Mouse (Mus musculus): Measurements from ENCODE around the gene Ildr1.
A peak's percentile ranks its signal among the peaks of the same experiment; 100 is the strongest.

Gene Ildr1

DNA sequence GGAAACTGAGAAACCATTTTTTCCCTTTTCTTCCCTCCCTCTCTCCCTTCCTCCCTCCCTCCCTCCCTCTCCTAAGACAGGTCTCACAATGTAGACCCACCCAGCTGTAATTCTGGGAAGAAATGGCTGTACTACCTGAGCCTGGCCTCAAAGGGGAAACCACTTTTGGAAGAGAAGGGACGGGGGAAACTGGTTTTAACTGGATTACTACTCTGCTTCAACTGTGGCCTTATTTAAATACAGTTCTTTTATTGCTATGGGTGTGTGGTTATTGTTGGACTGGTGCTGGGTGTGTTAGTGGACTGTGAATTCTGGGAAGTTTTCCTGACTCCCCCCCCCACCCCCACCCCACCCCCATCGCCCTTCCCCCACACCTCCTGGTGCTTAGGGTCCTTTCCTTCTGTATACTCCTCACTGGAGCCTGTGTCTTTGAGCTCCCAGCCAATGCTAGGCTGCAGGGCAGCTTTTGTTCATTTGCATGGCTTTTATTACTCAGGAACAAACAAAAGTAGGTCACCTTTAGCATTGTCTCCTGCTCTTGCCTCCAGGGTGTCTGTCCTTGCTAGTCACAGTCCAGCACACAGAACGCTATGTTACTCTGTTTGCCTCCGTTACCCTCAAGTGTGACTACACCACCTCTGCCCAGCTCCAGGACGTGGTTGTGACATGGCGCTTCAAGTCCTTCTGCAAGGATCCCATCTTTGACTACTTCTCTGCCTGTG is 14.1 kb downstream of the Ildr1 start:
- peak; percentile 47 to 68 for DNase-seq

DNA sequence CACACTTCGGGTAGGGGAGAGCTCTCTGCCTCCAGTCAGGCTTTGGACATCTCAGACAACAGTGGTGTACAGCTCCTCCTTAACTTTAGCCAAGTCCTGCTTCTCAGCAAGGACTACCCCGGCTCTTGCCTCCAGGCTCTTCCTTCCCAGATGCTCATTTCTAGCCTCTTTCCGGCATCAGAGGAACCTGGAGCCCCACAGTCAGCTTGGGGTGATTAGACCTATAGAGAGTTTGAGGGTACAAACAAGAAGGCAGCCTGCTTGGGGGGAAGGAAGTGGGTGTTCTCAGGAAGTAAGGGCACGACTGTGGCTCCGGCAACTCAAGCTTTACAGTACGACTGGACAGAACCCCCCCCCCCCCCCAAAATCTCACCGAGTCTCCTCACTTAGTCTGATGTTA is 15.0 kb downstream of the Ildr1 start:
- DNase-seq, result no peak

DNA sequence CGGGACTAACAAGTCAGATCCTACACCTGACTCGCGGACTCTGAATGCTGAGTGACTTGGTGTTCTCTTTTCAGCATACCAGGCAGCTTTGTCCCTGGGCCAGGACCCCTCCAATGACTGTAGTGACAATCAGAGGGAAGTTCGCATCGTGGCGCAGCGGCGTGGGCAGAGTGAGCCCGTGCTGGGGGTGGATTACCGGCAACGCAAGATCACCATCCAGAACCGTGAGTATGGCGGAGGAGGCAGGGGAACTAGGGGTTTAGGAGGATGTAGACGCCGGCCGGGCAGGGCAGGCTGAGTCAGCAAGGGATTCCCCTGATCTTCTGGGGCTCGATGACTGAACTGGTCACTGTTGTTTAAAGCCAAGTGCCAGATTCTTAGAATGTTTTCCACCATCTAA is 15.6 kb downstream of the Ildr1 start:
- no peak for DNase-seq

DNA sequence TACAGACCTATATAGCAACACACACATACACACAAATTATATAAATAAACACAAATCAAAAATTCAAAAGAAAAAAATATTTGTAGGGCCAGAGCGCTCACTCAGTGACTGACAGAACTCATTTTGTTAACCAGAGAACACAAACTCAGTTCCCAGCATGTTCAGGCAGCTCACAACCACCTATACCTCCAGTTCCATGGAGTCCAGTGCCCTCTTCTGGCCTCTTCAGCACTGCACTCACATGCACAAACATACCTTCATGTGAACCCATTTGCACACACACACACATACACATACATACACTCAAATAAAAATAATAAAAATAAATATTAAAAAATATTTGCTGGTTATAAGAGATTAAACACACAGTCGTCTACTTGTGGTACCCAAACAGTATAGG is 17.0 kb downstream of the Ildr1 start:
- DNase-seq, result peak in 1 of 2 experiments; percentile 41

DNA sequence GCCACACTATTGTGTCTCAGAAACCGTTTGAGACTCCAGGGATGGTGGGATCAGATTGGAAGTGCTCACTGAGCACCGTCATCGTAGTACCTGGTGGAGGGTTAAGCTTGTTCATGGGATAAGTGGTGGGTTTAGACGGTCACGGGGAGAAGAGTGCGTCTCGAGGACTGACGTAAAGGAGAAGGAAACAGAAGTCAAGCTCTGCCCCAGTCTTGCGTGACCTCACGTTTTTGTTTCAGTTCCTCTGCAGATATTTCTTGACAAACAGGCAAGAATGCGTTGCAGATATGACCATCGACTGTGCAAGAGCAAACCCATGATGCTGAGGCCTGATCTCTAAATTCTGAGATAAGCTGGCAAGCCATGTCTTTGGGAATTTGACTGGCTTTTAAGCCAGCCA is 18.0 kb downstream of the Ildr1 start:
- DNase-seq, result no peak

DNA sequence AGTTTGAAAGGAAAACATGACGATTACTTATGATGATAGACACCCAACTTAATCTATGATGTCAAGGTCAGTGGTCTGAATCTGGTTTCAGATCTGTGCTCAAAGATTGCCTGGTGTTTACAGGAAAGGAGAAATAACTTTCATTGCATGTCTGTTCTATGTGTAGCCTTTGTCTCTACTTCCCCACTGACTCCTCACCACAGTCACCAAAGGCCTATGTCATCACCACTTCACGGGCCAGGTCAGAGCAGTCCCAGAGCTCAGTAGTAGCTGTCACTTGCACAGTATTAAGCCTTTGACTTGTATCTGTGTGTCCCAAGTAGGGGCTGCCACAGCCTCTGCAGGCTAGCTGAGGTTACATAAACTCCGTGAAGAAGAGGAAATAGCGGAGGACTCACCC is 23.7 kb downstream of the Ildr1 start:
- DNase-seq, result no peak

DNA sequence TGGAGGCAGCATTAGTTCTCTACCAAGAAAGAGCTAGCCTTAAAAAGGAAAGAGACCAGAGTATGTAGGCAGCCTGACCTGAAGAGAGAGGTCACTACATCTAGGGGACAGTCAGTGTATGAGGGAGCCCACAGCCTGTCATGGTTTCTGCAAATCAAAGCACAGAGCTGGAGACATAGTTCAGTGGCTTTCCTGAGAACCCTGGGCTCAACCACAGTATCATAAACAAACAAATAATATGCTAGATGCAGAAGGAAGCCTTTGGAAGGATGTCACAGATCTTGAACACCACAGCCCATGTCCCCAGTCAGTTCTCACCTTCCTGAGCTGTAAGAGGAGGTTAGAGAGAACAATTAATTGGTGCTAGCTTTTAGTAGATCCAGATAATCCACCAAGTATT is 24.9 kb downstream of the Ildr1 start:
- DNase-seq, result no peak

DNA sequence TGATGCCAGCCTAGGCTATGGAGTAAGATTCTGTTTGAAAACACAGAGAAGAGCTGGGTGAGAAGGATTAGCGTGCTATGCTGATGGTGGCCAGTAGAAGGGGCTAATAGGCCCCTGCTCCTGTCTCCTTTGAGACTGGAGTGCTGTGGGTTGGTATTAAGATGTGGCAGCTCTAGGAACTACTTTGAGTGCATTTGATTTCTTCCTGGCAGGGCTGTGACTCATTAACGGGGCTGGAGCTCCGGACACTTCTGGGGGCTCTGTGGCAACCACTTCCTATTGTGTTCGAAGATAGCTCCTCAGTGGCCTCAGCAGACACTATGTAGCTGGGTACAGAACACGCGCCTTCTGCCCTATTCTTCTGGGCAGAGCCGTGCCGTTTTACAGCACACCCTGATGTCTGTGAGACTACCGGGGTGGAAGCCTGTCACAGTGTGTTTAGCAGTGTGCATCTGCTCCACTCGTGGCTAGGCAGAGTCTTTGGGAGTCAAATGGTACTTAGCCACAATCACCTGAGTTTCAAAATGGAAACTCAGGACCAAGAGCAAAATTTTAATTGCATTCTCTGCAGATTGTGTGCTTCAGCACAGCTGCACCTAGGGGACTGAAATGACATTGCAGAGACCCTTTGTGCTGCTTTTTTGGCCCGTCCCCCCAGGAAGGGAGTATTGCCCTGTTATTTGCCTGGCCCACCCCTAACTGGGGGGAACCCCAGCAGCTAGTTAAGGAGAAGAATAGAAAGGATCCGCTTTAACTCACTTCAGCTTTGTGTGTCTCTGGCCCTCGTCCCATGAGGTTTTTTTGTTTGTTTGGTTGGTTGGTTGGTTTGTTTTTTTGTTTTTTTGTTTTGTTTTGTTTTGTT is 26.6 kb downstream of the Ildr1 start:
- no peak for DNase-seq

DNA sequence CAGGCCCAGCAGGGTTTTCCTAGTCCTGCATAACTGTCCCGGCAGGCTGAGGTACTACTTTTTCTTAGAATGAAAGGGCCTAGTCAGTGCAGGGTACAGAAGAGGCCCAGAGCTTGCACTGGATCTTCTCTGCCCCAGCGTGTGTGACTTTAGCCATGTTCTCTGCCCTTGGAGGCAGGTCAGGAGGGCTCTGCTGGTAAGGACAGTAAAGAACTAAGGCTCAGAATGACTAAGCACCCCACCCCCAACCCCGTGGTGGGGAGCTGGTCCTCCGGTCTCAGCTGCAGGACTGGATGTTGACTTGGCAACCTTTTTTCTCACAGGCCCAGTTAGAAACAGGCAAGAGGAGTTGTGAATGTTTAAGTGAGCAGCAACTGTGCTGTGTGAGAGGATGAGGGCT is 29.0 kb downstream of the Ildr1 start:
- DNase-seq, result no peak

DNA sequence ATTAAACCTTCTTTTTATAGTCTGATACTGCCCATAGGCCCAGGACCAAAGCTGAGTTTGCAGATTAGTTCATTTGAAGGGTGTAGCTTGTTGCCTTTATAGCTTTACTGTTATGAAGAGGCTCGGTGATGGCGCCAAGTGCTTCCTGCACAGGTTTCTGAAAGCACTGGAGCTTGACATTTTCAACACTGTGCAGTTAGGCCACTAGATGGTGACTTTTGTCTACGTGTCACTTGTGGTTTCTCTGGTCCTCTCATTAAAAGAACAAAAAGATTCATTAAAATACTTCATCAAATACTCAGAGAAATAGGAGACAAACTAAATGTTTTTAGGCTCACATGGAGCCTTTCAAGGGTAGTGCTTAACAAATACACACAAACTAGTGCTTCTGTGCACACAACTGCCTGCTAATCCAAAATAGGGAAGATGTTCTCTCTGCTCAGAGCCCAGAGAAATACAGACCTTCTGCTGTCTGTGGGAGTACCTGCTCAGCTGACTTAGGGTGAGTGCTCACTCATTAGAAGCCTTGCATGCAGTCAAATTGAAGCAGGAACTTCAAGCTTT is 30.2 kb downstream of the Ildr1 start:
- DNase-seq, result peak in 1 of 2 experiments; percentile 34

DNA sequence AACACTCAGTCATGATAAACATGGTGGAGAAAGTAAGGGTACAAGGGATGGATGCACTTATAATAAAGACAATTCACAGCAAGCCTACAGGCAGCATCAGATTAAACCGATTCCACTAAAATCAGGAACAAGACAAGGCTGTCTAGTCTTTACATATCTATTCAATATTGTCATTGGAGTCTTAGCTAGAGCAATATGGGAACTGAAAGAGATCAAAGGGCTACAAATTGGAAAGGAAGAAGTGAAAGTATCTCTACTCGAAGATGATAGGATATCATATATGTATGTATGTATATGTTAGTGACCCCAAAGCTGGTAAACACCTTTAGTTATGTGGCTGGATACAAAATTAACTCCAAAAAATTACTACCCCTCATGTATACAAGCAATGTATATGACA is 35.2 kb downstream of the Ildr1 start:
- no peak for DNase-seq

DNA sequence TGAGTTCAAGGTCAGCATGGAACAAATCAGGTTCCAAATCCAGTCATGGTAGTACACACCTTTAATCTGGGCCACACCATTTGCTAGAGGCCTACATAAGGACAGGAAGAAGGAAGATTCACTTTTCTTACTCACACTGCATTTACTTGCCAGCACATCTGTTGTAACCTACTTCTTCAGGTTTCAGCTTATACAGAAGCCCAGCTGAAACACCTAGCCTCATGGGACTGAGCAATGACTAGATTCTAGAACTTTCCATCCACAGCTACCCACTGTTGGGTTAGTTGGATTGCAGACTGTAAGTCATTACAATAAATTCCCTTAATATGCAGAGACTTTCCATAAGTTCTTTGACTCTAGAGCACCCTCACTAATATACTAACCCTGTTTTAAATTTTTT is 38.8 kb downstream of the Ildr1 start:
- DNase-seq, result no peak

DNA sequence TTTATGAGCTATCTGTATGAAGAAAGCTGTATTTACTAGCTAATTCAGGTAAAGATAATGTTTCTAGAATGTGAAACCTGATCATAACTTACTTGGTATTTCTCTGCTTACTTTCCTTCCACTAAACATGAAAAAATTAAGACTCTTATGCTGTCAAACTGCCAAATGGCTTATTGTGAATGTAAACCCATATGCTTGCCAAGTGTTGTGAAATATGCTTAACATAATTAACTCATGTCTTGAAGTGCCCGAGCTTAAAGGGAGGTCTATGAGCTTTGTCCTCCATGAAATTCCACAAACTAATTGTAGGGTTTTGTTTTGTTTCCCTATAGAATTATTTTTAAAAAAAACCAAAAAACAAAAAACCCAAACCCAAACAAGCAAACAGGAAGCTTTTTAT is 40.0 kb downstream of the Ildr1 start:
- no peak for DNase-seq

DNA sequence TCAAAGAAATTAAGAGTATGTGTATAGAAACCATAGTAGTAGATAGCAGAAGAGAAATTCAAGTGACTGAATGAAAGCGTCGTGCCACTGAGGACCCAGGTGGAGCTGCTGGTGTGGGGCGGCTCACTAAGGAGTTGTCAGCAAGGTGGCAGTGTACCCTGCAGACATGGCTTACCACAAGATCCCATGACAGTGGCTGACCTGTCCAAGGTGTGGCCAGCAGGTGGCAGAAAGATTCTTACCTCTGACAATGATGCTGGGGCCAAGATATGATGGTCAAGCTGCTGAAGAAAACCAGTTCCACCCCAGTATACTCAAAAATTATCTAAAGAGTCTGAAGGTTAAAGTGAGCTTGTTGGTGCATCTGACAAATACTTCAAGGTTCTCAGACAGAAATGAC is 41.6 kb downstream of the Ildr1 start:
- peak; percentile 65 to 80 for DNase-seq

DNA sequence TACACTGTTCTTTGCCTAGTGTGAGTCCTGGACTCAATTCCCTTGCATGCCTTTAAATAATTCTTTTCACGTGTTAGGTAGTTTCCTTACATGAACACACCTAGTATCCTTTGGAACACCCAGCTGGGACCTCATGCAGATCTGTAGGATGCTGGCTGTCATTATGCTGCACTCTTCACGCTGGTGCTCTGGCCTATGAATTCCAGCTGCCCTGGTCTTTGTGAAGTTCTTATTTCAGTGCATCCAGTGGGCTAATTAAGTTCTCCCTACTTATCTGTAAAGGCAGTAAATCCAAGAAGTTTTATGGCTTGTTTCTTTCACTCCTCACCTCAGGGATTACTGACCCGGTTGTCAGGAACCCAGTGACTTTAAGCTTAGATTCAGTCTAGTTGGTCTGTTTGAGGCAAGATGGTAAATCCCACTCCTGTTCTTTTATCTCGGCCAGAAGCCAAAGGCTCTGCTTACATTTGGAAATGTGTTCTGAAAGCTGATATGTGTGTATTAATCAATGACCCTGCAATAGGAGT is 45.7 kb downstream of the Ildr1 start:
- DNase-seq, result no peak

DNA sequence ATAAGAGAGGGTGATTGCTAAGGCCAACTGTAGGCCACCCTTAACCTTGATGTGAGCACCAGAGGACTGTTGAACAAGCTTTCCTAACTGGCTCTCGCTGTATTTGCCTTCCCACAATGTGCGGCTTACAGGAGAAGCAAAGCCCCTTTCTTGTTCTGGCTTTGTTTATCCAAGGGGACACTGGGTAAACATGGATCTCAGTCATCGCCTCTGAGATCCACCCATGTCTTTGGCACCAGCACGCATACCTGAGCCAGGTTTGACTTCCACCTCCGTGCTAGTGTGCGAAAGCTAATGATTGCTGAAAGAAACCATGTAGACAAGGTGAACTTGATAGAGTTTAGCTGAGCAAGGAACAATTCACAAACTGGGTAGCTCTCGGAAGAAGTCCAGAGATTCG is 49.8 kb downstream of the Ildr1 start:
- DNase-seq, result no peak

DNA sequence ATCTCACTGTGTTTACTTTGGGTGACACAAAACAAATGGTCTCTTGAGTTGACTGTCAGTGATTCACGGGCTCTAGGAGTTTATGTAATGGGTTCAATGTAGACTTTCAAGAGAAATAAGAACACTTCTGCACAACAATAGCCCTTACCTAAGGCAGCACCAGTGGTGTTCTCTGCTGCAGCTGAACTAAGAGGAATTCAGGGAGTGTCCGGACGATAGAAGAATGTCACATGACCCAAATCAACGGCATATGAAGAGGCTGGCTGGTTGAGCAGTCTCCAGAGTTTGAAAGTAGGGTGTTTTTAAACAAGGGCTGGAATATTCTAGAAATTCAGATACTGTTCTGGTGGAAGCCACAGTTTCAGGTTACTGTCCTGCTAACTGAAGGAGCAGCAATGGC is 53.3 kb downstream of the Ildr1 start:
- DNase-seq, result no peak

DNA sequence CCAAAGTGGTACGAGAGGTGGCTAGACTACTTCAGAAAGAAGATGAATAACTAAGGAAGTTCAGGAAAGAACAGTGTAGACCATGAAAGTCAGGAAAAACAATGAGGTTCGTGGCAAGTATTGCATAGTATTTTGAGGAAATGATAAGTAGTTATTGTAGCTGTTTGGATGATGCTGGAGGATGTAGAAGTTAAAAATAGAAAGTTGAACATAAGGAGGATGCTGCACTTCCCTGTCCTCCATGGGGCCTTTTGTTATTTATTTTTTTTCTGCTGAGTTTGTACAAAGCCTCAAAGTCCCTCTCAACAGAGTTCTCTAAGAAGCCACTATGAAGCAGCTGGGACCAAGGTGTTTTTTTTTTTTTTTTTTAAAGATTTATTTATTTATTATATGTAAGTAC is 54.0 kb downstream of the Ildr1 start:
- DNase-seq, result no peak

DNA sequence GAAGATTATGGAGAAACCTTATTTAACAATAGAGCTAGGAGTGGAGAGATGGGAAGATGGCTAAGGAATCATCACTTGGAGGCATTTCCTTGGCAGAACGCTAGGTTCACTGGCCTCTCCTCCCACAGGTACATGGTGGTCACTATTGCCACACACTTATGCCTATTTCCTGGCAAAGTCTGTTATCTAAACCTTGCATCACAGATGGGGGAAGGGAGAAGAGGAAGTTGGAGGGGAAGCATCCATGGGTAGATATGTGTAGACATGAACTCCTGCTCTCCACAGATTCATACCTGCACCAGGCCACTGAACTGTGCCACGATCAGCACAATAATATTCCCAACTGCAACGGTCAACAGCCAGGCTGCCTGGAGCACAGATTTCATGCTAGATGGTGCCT is 58.2 kb downstream of the Ildr1 start:
- DNase-seq, result no peak

DNA sequence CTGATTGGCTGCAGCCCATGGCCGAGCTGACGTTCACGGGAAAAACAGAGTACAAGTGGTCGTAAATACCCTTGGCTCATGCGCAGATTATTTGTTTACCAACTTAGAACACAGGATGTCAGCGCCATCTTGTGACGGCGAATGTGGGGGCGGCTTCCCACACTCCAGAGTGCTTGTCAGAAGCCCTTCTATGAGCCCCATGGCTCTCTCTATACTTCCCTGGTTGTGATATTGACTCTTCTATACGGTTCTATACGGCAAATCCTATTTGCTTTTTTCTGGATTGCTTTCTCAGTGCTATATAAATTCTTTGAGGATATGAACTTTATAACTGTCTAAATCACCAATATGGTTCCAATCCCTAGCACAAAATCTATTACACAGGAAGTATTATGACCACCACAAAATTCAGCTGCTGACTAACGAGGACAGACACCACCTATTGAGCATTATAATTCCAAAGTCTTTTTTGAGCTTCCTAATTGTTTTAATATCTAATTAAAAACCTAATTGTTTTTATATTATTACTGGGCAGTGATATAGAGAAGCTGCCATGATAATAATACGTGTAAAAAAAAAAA is 76.5 kb downstream of the Ildr1 start:
- no peak for DNase-seq

DNA sequence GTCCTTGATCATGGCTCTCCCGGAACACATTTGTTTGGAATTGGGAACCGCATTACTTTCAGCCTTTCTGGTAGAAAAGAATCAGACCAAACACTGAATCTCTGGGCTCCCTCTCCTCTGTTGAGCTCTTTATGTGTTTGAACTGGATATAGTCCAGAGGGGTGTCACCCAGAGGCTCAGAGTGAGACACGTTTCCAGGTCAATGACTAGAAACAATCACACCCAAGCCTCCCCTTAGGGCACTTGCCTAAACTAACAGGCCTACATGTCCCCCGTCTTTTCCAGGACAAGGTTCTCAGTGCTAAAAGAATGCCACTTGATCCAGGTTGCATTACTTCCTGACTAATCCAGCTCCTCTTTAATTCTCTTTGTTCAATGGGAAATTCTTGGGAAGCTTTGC is 77.1 kb downstream of the Ildr1 start:
- no peak for DNase-seq

DNA sequence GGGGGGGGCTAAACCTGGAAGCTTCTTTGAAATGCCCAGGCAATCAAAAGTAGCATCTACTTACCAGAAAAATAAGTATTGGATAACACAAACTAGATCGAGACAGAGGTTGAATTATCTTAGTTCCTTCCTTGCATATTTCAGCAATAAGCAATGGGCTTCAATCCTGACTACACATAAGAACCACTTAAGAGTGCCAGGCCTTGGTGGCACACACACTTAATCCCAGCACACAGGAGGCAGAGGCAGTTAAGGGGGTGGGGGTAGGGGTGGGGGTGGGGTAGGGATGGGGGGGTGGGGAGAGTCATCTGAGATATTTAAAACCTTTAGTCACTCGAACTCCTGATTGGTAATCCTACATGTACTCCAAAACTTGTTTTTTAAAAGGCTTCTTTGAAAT is 77.5 kb downstream of the Ildr1 start:
- no peak for DNase-seq

DNA sequence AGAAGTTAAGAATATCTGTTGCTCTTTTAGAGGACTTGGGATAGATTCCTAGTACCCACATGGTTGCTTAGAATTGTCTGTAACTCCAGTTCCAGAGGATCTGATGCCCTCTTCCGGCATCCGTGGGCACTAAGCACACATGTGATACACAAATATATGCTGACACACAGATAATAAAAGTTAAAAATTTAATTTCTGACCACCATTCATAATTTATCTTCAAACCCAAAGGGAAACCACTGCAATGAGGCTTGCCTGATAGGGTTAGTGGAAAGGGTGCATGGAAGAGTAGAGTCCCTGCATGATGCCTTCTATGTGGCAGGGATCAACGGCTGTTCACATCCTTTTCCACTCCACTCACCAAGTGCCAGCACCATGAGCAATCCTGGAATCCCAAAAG is 77.9 kb downstream of the Ildr1 start:
- DNase-seq, result no peak

DNA sequence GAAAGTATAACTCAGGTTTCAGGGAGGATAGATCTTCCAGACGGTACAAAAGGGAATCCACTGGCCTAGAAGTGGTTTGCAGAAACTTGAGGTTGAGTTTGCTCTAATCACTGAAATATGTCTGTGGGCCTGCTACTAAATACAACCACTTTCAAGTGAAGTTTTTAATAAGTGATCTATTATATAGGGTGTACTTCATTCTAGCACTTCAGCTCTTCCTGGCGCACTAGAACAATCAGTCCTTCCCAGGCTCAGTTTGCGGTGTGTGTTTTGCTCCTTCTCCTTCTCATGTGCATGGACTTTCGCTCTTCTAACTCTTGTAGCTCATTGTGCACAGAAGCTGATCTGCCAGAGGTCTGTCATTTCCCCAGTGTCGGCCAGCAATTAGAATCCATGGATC is 79.2 kb downstream of the Ildr1 start:
- peak; percentile 24 to 25 for DNase-seq
